Mouse (Mus musculus): ENCODE results near the gene Mllt3.

DNA sequence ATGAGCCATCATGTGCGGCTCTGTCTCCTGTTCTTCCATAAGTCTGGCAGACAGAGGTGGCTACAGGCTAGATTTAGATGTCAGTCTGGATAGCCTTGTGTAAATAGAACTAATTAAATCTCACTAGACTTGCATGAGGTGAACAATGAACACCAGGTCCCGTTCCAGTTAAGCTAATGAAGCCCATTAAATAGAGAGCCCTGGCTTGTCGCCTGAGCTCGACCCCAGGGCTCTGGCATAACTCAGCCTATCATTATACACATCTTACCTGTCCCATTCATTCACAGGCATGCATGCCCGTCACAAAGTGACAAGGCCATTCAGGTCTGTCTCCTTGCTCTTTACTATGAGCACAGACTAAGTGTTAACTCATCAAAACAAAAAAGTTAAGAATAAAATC lies 42.2 kb downstream of the Mllt3 start:
- TF ChIP-seq POLR2A (IDR thresholded peaks at IDR 0.05; ENCODE audit: insufficient read length, low read depth) (no peak), TCF12 (IDR thresholded peaks at IDR 0.05; ENCODE audit: insufficient read depth, poor library complexity, severe bottlenecking) (no peak)
